Mouse (Mus musculus): Measurements from ENCODE around the gene Sumf1. TPM values are rescaled to one million over a fixed set of nuclear protein-coding genes. Genes with fewer than 3 reads are reported as not detected.

The Sumf1 gene
- polyA plus RNA-seq, 1 experiment from 2014 or later, result 22.1 TPM

- no peak overlapping the region for H3K9ac ChIP-seq (ENCODE audit: low read depth, low read length)
- H3K36me3 ChIP-seq (ENCODE audit: control insufficient read depth, insufficient read depth, low read length), result no peaks in the 10 kb centered on the region
- no peaks in the 10 kb centered on the region for H3K27me3 ChIP-seq (replicated peaks; ENCODE audit: control insufficient read depth, insufficient read depth, low read length)
- 94% methylated on average over 6 of the region's 6 CpGs for WGBS
- H3K27ac ChIP-seq (ENCODE audit: low read length), result no peak overlapping the region
- H3K4me2 ChIP-seq (ENCODE audit: low read depth, low read length), result no peak overlapping the region
- ATAC-seq, result no peak
- H3K9me3 ChIP-seq (ENCODE audit: control insufficient read depth, low read length), result no peaks in the 10 kb centered on the region
- no peaks in the 10 kb centered on the region for H3K4me1 ChIP-seq (ENCODE audit: control insufficient read depth, insufficient read depth, low read length)
- H3K4me3 ChIP-seq (ENCODE audit: low read length), result no peak overlapping the region
Measured at GRCm38 (mm10) chr6:108117881-108118280, 67.5 kb downstream of the Sumf1 start.

- no peak overlapping the region for H3K27ac ChIP-seq (ENCODE audit: low read length)
Measured at GRCm38 (mm10) chr6:108114971-108115370, 70.4 kb downstream of the Sumf1 start.

DNA sequence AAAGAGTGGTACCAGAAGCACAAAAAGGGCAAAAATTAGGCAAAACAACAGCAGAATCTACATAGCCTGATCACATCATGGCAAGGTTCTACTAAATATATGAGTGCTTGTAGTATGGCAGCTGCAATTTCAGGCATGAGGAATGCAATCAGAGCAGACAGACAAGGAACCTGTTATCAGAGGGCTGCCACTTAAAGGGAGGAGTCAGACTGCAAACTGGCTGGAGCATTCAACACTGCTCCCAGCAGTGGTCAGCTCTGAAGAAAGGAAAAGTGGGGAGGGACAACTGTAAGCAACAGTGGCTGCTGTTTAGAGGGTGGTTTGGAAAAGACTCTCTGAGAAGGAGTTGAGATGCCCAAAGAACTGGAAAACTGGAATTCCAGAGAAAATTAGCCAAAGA, 73.7 kb downstream of the Sumf1 start:
- H3K9me3 ChIP-seq (ENCODE audit: control insufficient read depth, low read length), result no peaks in the 10 kb centered on the region
- ATAC-seq, result no peak
- no peaks in the 10 kb centered on the region for H3K4me1 ChIP-seq (ENCODE audit: control insufficient read depth, insufficient read depth, low read length)
- H3K27me3 ChIP-seq (replicated peaks; ENCODE audit: control insufficient read depth, insufficient read depth, low read length), result no peaks in the 10 kb centered on the region
- no peaks in the 10 kb centered on the region for H3K36me3 ChIP-seq (ENCODE audit: control insufficient read depth, insufficient read depth, low read length)
- H3K27ac ChIP-seq (ENCODE audit: low read length), result no peak overlapping the region
- H3K9ac ChIP-seq (ENCODE audit: low read depth, low read length), result no peak overlapping the region
- no peak overlapping the region for H3K4me2 ChIP-seq (ENCODE audit: low read depth, low read length)
- no peak overlapping the region for H3K4me3 ChIP-seq (ENCODE audit: low read length)

More at GRCm38 (mm10) chr6:108114971-108115370, 70.4 kb downstream of the Sumf1 start:
- Histone ChIP-seq H3K4me3 (ENCODE audit: low read length) (no peak overlapping the region), H3K4me2 (ENCODE audit: low read depth, low read length) (no peak overlapping the region), H3K9me3 (ENCODE audit: control insufficient read depth, low read length) (no peaks in the 10 kb centered on the region), H3K36me3 (ENCODE audit: control insufficient read depth, insufficient read depth, low read length) (no peaks in the 10 kb centered on the region), H3K27me3 (replicated peaks; ENCODE audit: control insufficient read depth, insufficient read depth, low read length) (no peaks in the 10 kb centered on the region), H3K4me1 (ENCODE audit: control insufficient read depth, insufficient read depth, low read length) (no peaks in the 10 kb centered on the region), H3K9ac (ENCODE audit: low read depth, low read length) (no peak overlapping the region)
- 98% methylated on average over 1 of the region's 1 CpGs for WGBS
- no peak for ATAC-seq

DNA sequence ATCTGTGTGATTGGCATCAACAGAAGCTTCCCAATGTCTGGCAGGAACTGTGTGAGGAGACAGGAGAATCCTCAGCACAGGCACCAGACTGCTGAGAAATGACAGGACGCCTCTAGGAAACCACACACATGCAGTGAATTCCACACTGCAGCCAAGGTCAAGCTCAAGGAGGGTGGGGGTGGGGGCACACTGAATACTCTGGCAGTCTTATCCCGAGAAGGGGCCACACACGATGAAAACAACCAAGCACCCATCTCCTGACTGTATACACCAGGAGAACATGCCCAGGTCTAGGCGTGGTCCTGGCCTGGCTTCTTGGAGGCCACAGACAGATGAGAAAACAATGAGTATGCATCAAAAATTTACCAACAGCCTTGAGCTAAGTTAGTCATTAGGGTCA, 75.0 kb downstream of the Sumf1 start:
- Histone ChIP-seq H3K27ac (ENCODE audit: low read length) (no peak overlapping the region), H3K36me3 (ENCODE audit: control insufficient read depth, insufficient read depth, low read length) (no peaks in the 10 kb centered on the region), H3K4me1 (ENCODE audit: control insufficient read depth, insufficient read depth, low read length) (no peaks in the 10 kb centered on the region), H3K4me2 (ENCODE audit: low read depth, low read length) (no peak overlapping the region), H3K27me3 (replicated peaks; ENCODE audit: control insufficient read depth, insufficient read depth, low read length) (no peaks in the 10 kb centered on the region), H3K4me3 (ENCODE audit: low read length) (no peak overlapping the region), H3K9me3 (ENCODE audit: control insufficient read depth, low read length) (no peaks in the 10 kb centered on the region), H3K9ac (ENCODE audit: low read depth, low read length) (no peak overlapping the region)
- no peak for ATAC-seq
- WGBS, result 66% methylated on average over 4 of the region's 4 CpGs

GRCm38 (mm10) chr6:108107376-108107775, 78.0 kb downstream of the Sumf1 start:
- Histone ChIP-seq H3K9me3 (ENCODE audit: control insufficient read depth, low read length) (no peaks in the 10 kb centered on the region), H3K4me2 (ENCODE audit: low read depth, low read length) (no peak overlapping the region), H3K27me3 (replicated peaks; ENCODE audit: control insufficient read depth, insufficient read depth, low read length) (no peaks in the 10 kb centered on the region), H3K36me3 (ENCODE audit: control insufficient read depth, insufficient read depth, low read length) (no peaks in the 10 kb centered on the region), H3K27ac (ENCODE audit: low read length) (no peak overlapping the region), H3K4me3 (ENCODE audit: low read length) (no peak overlapping the region), H3K4me1 (ENCODE audit: control insufficient read depth, insufficient read depth, low read length) (no peaks in the 10 kb centered on the region), H3K9ac (ENCODE audit: low read depth, low read length) (no peak overlapping the region)
- no peak for ATAC-seq

GRCm38 (mm10) chr6:108101936-108102830, 83.2 kb downstream of the Sumf1 start:
- WGBS, result 82% methylated on average over 10 of the region's 10 CpGs
- Histone ChIP-seq H3K4me2 (ENCODE audit: low read depth, low read length) (no peak overlapping the region), H3K36me3 (ENCODE audit: control insufficient read depth, insufficient read depth, low read length) (no peaks in the 10 kb centered on the region), H3K4me1 (ENCODE audit: control insufficient read depth, insufficient read depth, low read length) (no peaks in the 10 kb centered on the region), H3K4me3 (ENCODE audit: low read length) (no peak overlapping the region), H3K27ac (ENCODE audit: low read length) (no peak overlapping the region), H3K9me3 (ENCODE audit: control insufficient read depth, low read length) (no peaks in the 10 kb centered on the region), H3K27me3 (replicated peaks; ENCODE audit: control insufficient read depth, insufficient read depth, low read length) (no peaks in the 10 kb centered on the region), H3K9ac (ENCODE audit: low read depth, low read length) (no peak overlapping the region)
- peak; percentile 23; the same call in 1 of the 2 replicates for ATAC-seq

DNA sequence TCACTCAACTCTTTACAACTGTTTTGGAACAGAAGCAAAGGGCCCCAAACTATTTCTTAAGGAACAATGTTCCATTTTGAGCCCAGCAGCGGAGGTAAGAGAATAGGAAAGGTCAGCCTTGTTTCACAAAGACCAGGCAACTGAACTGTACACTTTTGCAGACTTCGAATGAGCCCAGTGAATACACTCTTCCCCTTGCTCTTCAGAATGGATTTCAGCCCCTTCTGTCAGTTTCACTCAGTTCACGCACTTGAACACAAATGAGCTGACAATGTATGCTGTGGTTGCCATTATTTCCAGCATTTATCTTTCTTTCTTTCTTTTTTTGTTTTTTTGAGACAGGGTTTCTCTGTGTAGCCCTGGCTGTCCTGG, 86.5 kb downstream of the Sumf1 start:
- Histone ChIP-seq H3K4me1 (ENCODE audit: control insufficient read depth, insufficient read depth, low read length) (no peaks in the 10 kb centered on the region), H3K9ac (ENCODE audit: low read depth, low read length) (no peak overlapping the region), H3K4me3 (ENCODE audit: low read length) (no peak overlapping the region), H3K27ac (ENCODE audit: low read length) (no peak overlapping the region), H3K27me3 (replicated peaks; ENCODE audit: control insufficient read depth, insufficient read depth, low read length) (no peaks in the 10 kb centered on the region), H3K9me3 (ENCODE audit: control insufficient read depth, low read length) (no peaks in the 10 kb centered on the region), H3K36me3 (ENCODE audit: control insufficient read depth, insufficient read depth, low read length) (no peaks in the 10 kb centered on the region), H3K4me2 (ENCODE audit: low read depth, low read length) (no peak overlapping the region; the same call in 1 of the 2 replicates)
- 77% methylated on average over 3 of the region's 3 CpGs for WGBS
- no peak for ATAC-seq

GRCm38 (mm10) chr6:108098171-108098845, 87.1 kb downstream of the Sumf1 start:
- WGBS, result 24% methylated on average over 9 of the region's 9 CpGs
- no peaks in the 10 kb centered on the region for H3K36me3 ChIP-seq (ENCODE audit: control insufficient read depth, insufficient read depth, low read length)
- H3K9ac ChIP-seq (ENCODE audit: low read depth, low read length), result no peak overlapping the region
- H3K27me3 ChIP-seq (replicated peaks; ENCODE audit: control insufficient read depth, insufficient read depth, low read length), result no peaks in the 10 kb centered on the region
- no peak overlapping the region for H3K4me3 ChIP-seq (ENCODE audit: low read length)
- H3K27ac ChIP-seq (ENCODE audit: low read length), result no peak overlapping the region
- ATAC-seq, result peak; percentile 67; the same call in 1 of the 2 replicates
- H3K4me2 ChIP-seq (ENCODE audit: low read depth, low read length), result no peak overlapping the region; the same call in 1 of the 2 replicates
- H3K4me1 ChIP-seq (ENCODE audit: control insufficient read depth, insufficient read depth, low read length), result no peaks in the 10 kb centered on the region
- H3K9me3 ChIP-seq (ENCODE audit: control insufficient read depth, low read length), result no peaks in the 10 kb centered on the region

- Histone ChIP-seq H3K27me3 (replicated peaks; ENCODE audit: control insufficient read depth, insufficient read depth, low read length) (no peaks in the 10 kb centered on the region), H3K9me3 (ENCODE audit: control insufficient read depth, low read length) (no peaks in the 10 kb centered on the region), H3K4me1 (ENCODE audit: control insufficient read depth, insufficient read depth, low read length) (no peaks in the 10 kb centered on the region), H3K4me3 (ENCODE audit: low read length) (no peak overlapping the region), H3K36me3 (ENCODE audit: control insufficient read depth, insufficient read depth, low read length) (no peaks in the 10 kb centered on the region), H3K27ac (ENCODE audit: low read length) (no peak overlapping the region), H3K9ac (ENCODE audit: low read depth, low read length) (no peak overlapping the region), H3K4me2 (ENCODE audit: low read depth, low read length) (no peak overlapping the region)
- 86% methylated on average over 5 of the region's 5 CpGs for WGBS
- ATAC-seq, result no peak
Measured at GRCm38 (mm10) chr6:108095445-108095844, 89.9 kb downstream of the Sumf1 start.
